Mouse (Mus musculus) intestine, embryonic 16.5 days (tissue): ENCODE measurements around the gene Serpinb7. TPM values are rescaled to one million over a fixed set of nuclear protein-coding genes. Genes with fewer than 3 reads are reported as not detected.

Experiments used
- ATAC-seq: fragments of 200-750 bp; cut with Nextera tagmentation; 2 replicates; pipeline ENCODE4 v1.8.0; 2017; ENCODE audit warnings: moderate TSS enrichment, moderate library complexity
- H3K27ac ChIP-seq: fragments of 300-500 bp; sonication (generic); 2 replicates; pipeline ENCODE4 v1.5.1; 2014; ENCODE audit warnings: mild to moderate bottlenecking, low read length
- H3K27me3 ChIP-seq: fragments of 300-500 bp; sonication (generic); replicated peaks from 2 replicates; pipeline ENCODE4 v1.6.1; 2014; ENCODE audit warnings: low read length, control low read depth, mixed read lengths; ENCODE audit not compliant: control insufficient read depth, insufficient read depth
- H3K36me3 ChIP-seq: fragments of 300-500 bp; sonication (generic); 2 replicates; pipeline ENCODE4 v1.6.1; 2014; ENCODE audit warnings: low read length, control low read depth; ENCODE audit not compliant: control insufficient read depth, insufficient read depth
- H3K4me1 ChIP-seq: fragments of 300-500 bp; sonication (generic); 2 replicates; pipeline ENCODE4 v1.6.1; 2014; ENCODE audit warnings: low read length, control low read depth, mixed read lengths; ENCODE audit not compliant: control insufficient read depth, insufficient read depth
- H3K4me2 ChIP-seq: fragments of 300-500 bp; sonication (generic); 2 replicates; pipeline ENCODE4 v1.6.1; 2014; ENCODE audit warnings: low read depth, low read length, control low read depth
- H3K4me3 ChIP-seq: fragments of 300-500 bp; sonication (generic); 2 replicates; pipeline ENCODE4 v1.5.1; 2014; ENCODE audit warnings: mild to moderate bottlenecking, low read length
- H3K9ac ChIP-seq: fragments of 300-500 bp; sonication (generic); 2 replicates; pipeline ENCODE4 v1.6.1; 2014; ENCODE audit warnings: low read depth, low read length
- H3K9me3 ChIP-seq: fragments of 300-500 bp; sonication (generic); 2 replicates; pipeline ENCODE4 v1.6.1; 2016; ENCODE audit warnings: low read length, control low read depth; ENCODE audit not compliant: control insufficient read depth
- WGBS: fragments of 180-500 bp; shearing (Covaris S2); extraction: QIAGEN DNeasy Blood & Tissue Kit; methylation state at CpG from one replicate; pipeline ENCODE4 v1.1.7; 2014; 5-methylcytosine and 5-hydroxymethylcytosine counted together
- polyA plus RNA-seq: library from polyadenylated mRNA; unstranded; fragments of >200 nt; fragmentation: Nextera tagmentation; extraction: Ambion mirVana; gene quantifications from 2 replicates; pipeline ENCODE4 v1.2.1, GENCODE M21; 2015

The Serpinb7 gene
- polyA plus RNA-seq, 1 experiment from 2014 or later: 0.11 TPM

DNA sequence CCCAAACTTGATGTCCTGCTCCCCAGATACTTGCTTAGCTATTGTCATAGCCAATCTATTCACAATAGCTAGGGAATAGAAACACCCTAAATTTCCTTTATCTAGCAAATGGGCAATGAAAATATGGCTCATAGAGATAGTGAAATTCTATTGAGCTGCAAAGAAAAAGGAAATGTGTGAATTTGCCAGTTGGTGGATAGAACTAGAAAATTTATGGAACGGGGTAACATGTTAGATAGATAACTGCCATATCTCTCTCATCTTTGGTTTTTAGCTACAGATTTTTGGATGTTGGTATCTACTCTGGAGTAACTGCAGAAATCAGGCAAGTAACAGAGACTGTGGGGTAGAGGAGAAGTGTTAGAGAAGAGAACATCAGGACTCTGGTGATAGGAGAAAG is 17.1 kb upstream of the Serpinb7 start:
- WGBS: 88% methylated on average over 1 of the region's 1 CpGs
- H3K4me2 ChIP-seq: no peak overlapping the region

DNA sequence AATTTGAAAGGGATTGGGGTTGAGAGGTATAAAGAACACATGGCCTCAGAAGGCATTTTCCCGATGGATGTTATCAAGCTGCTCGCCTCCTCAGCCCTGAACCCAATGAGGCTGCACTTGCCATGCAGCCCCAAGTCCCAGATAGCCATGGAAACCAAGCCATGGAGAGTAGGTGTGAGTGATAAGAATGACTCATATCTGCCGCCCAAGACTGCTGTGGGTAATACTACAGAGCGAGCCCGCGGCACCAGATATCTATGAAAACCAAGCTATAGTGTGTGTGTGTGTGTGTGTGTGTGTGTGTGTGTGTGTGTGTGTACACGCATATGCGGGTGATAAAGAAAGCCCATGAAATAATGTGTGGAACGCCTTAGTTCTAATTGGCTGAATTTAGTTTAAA is 14.9 kb upstream of the Serpinb7 start:
- no peaks in the 10 kb centered on the region for H3K36me3 ChIP-seq
- H3K27ac ChIP-seq: no peak overlapping the region
- H3K4me2 ChIP-seq: no peak overlapping the region
- no peaks in the 10 kb centered on the region for H3K4me1 ChIP-seq
- WGBS: 90% methylated on average over 9 of the region's 9 CpGs
- H3K9ac ChIP-seq: no peak overlapping the region
- no peak overlapping the region for H3K4me3 ChIP-seq
- H3K27me3 ChIP-seq: no peaks in the 10 kb centered on the region
- H3K9me3 ChIP-seq: no peaks in the 10 kb centered on the region
- no peak for ATAC-seq

More for the DNA sequence above, 17.1 kb upstream of the Serpinb7 start:
- Histone ChIP-seq H3K9me3 (no peaks in the 10 kb centered on the region), H3K27ac (no peak overlapping the region), H3K4me1 (no peaks in the 10 kb centered on the region), H3K4me3 (no peak overlapping the region), H3K27me3 (no peaks in the 10 kb centered on the region), H3K9ac (no peak overlapping the region), H3K36me3 (no peaks in the 10 kb centered on the region)
- ATAC-seq: no peak

DNA sequence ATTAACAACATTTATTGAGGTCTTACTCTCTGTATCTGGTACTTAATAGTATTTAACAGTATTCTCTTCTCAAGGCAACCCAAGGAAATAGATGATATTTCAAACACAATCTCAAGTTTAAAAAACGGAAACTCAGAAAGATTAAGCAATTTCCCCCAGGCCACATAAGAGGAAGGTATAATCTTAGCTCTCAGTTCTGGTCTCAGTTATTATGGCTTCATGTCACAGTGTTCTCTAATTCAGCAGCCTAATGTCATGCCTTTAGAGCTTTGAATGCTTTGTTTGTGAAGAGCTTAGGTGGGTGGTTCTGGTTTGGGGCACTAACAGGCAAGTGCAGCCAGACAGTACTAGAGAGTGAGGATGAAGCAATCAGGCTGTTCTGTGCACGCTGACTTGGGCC is 9.7 kb upstream of the Serpinb7 start:
- no peaks in the 10 kb centered on the region for H3K4me1 ChIP-seq
- H3K27ac ChIP-seq: no peak overlapping the region
- no peaks in the 10 kb centered on the region for H3K9me3 ChIP-seq
- H3K4me2 ChIP-seq: no peak overlapping the region
- H3K27me3 ChIP-seq: no peaks in the 10 kb centered on the region
- WGBS: 79% methylated on average over 2 of the region's 2 CpGs
- no peak overlapping the region for H3K9ac ChIP-seq
- H3K4me3 ChIP-seq: no peak overlapping the region
- H3K36me3 ChIP-seq: no peaks in the 10 kb centered on the region
- ATAC-seq: no peak

DNA sequence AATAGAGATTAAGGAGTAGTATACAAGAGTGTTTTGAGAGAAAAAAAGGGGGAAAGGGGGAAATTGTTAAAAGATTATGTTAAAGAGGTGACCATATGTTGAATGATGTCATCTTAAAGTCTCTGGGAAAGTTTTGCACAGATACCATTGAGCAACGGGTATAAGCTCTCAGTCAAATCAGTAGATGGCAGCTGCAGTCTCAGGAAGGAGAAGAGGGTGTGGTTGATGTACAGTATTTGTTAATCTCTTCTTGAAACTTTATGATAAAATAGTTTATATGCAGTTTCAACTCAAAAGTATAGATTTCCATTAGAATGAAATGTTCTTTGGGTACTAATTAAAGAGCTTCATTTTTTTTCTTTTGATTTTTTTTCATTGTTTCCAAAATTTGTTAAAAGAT is 2.0 kb upstream of the Serpinb7 start:
- H3K27me3 ChIP-seq: no peaks in the 10 kb centered on the region
- no peak overlapping the region for H3K4me3 ChIP-seq
- no peaks in the 10 kb centered on the region for H3K9me3 ChIP-seq
- no peaks in the 10 kb centered on the region for H3K36me3 ChIP-seq
- no peaks in the 10 kb centered on the region for H3K4me1 ChIP-seq
- no peak overlapping the region for H3K27ac ChIP-seq
- H3K9ac ChIP-seq: no peak overlapping the region
- no peak overlapping the region for H3K4me2 ChIP-seq
- 73% methylated on average over 1 of the region's 1 CpGs for WGBS
- no peak for ATAC-seq

DNA sequence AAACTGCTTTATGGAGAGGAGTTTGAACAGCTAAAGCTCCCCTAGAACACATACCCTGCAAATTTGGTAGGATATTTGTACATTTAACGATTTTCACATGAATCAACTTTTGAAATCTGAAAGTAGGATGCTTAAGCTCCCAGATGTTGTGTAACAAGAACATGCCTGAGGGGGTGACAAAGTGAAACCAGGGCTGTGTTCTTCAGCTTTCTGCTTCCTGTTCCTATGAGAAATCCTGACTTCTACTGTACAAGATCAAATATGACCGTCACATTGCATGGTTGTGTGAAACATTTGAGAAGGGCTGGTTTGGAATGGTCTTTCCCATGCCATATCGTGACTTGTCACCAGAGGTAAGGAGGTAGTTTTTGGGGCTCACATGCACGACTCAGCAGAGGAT is 2.6 kb downstream of the Serpinb7 start:
- no peak overlapping the region for H3K27ac ChIP-seq
- no peak overlapping the region for H3K9ac ChIP-seq
- H3K4me1 ChIP-seq: no peaks in the 10 kb centered on the region
- H3K36me3 ChIP-seq: no peaks in the 10 kb centered on the region
- no peak overlapping the region for H3K4me3 ChIP-seq
- WGBS: 82% methylated on average over 4 of the region's 4 CpGs
- H3K4me2 ChIP-seq: no peak overlapping the region
- no peaks in the 10 kb centered on the region for H3K9me3 ChIP-seq
- H3K27me3 ChIP-seq: no peaks in the 10 kb centered on the region
- ATAC-seq: no peak

DNA sequence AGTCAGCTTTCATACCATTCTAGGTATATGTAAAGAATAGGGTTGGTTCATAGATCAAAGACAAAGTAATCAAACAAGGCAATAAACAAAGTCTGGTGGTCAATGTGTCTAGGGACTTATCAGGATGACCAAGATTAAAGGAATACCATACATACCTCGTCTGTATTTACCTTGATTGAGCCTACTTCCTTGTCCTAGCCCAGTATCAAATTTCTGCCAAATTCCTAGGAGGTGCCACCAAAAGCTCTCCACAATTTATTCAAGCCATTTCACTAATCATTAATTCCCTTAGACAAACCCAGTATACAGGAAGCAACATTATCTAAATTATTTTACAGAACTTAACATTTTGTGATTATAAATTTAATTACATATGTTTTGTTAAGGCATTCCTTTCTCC is 15.2 kb downstream of the Serpinb7 start:
- H3K4me2 ChIP-seq: no peak overlapping the region
- H3K36me3 ChIP-seq: no peaks in the 10 kb centered on the region
- H3K27ac ChIP-seq: no peak overlapping the region
- H3K4me3 ChIP-seq: no peak overlapping the region
- ATAC-seq: no peak
- H3K4me1 ChIP-seq: no peaks in the 10 kb centered on the region
- 18% methylated on average over 1 of the region's 1 CpGs for WGBS
- no peak overlapping the region for H3K9ac ChIP-seq
- no peaks in the 10 kb centered on the region for H3K9me3 ChIP-seq
- no peaks in the 10 kb centered on the region for H3K27me3 ChIP-seq

DNA sequence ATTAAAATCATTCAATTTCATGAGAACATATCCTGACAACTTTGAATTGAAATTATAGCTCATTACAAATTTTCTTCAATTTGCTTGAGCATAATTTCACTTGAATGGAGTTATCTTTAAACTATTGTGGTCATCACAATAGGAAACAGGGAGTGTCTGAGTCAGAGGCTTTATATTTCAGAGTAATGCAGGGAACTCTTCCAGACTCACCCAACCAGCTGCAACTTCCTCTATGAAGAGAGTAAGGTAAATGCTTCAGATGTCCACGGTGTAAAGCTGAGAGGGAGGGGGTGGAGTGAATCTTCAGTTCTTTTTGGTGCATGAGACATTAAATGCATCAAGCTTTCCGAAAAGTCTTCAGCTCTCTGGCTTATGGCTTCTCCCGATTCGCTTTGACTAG is 23.0 kb downstream of the Serpinb7 start:
- H3K27me3 ChIP-seq: no peaks in the 10 kb centered on the region
- no peak overlapping the region for H3K4me3 ChIP-seq
- no peak overlapping the region for H3K27ac ChIP-seq
- WGBS: 80% methylated on average over 4 of the region's 4 CpGs
- no peaks in the 10 kb centered on the region for H3K36me3 ChIP-seq
- no peak overlapping the region for H3K4me2 ChIP-seq
- H3K9me3 ChIP-seq: no peaks in the 10 kb centered on the region
- H3K4me1 ChIP-seq: no peaks in the 10 kb centered on the region
- no peak for ATAC-seq
- no peak overlapping the region for H3K9ac ChIP-seq

DNA sequence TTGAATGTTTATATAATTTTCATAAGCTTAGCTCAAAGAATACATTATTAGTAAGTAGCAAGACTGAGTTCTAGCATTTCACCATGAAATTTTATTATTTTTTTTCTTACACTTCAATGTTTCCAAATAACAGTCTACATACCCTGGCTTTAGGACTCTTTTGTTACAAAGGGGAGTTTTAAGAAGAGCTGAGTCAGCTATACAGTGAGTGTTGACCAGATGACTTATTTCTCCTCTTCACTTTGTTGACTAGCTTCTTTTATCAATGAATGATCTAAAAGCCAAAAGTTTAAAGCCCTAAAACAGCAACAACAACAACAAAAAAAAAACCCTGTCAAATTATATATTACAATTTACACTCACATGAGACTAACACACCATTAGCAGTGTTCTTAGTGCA is 31.8 kb downstream of the Serpinb7 start:
- H3K36me3 ChIP-seq: no peaks in the 10 kb centered on the region
- H3K4me2 ChIP-seq: no peak overlapping the region
- H3K27me3 ChIP-seq: no peaks in the 10 kb centered on the region
- H3K27ac ChIP-seq: no peak overlapping the region
- no peak overlapping the region for H3K9ac ChIP-seq
- no peaks in the 10 kb centered on the region for H3K9me3 ChIP-seq
- H3K4me3 ChIP-seq: no peak overlapping the region
- H3K4me1 ChIP-seq: no peaks in the 10 kb centered on the region
- no peak for ATAC-seq

DNA sequence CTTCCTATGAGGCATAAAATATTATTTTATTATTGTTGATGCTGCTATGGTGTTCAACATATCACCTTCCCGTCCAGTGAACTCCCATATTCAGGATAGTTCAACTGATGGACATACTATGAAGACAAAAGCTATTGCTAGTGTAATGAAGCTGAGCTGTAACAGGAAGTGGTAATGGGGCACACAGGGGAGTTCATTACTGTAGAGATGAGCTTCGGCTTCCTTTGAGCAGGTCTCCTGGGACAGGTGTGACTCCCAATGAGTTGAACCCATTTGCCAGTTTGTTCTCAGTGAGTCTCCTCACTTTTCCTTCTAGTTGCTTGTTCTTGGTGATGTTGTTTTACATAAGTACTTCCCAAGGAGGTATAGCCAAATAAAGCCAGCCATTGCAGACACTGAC is 36.1 kb downstream of the Serpinb7 start:
- Histone ChIP-seq H3K4me3 (no peak overlapping the region), H3K4me2 (no peak overlapping the region), H3K9me3 (no peaks in the 10 kb centered on the region), H3K36me3 (no peaks in the 10 kb centered on the region), H3K27ac (no peak overlapping the region), H3K4me1 (no peaks in the 10 kb centered on the region), H3K27me3 (no peaks in the 10 kb centered on the region), H3K9ac (no peak overlapping the region)
- WGBS: 72% methylated on average over 2 of the region's 2 CpGs
- ATAC-seq: no peak

DNA sequence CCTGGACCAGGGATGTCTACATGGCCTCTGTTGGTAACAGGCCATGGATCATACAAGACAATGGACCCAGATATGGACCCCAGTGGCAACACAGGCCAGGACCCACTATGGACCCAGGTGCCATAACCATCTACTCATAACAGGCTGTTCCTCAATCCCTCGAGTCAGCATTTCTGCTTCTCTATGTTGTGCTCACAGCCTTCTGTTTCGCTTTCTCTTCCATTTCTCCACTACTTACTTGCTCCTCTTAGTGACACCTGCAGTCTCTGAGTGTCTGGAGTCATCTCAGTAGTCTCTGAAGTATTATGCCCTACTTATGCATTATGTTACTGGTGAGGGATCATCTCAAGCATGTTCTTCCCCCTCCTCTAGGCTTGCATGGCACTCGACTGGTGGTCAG is 40.0 kb downstream of the Serpinb7 start:
- H3K4me2 ChIP-seq: no peak overlapping the region
- ATAC-seq: no peak
- H3K4me3 ChIP-seq: no peak overlapping the region
- no peaks in the 10 kb centered on the region for H3K36me3 ChIP-seq
- no peaks in the 10 kb centered on the region for H3K27me3 ChIP-seq
- H3K4me1 ChIP-seq: no peaks in the 10 kb centered on the region
- H3K9ac ChIP-seq: no peak overlapping the region
- H3K9me3 ChIP-seq: no peaks in the 10 kb centered on the region
- H3K27ac ChIP-seq: no peak overlapping the region
- 83% methylated on average over 3 of the region's 3 CpGs for WGBS
